Mouse (Mus musculus) embryonic stem cell, embryonic (primary cell): ENCODE measurements at regions not wholly inside any gene's neighbourhood (a gene's known extent, or its start where the extent isn't known, plus 50 kb on each side); places are given as distances from the start of the nearest gene placed in this dataset.

Experiments used
- CTCF ChIA-PET, 4 experiments: fragments of 300-600 bp in 2 of 4; fragments of 350-600 bp in 2 of 4; sonication (Branson Sonifier 250); formaldehyde crosslinking; loops; one replicate each; lab custom pipeline; 2022; ENCODE audit warnings: inconsistent platforms in 2 of 4; lab: Charles Lee
- POLR2A ChIA-PET, 4 experiments: fragments of 300-600 bp in 2 of 4; fragments of 350-600 bp in 2 of 4; sonication (Branson Sonifier 250); formaldehyde crosslinking; loops; one replicate each; lab custom pipeline; 2022; ENCODE audit warnings: antibody characterized with exemption in 4 of 4, inconsistent platforms in 1 of 4; lab: Charles Lee

GRCm38 (mm10) chr9:61682744-61683259, 231.5 kb downstream of the Rplp1 start:
- POLR2A ChIA-PET = interaction anchor here in 1 of 4 experiments (0.5 to 0.7 kb wide), 2 partner anchors 1099 to 1146 kb away, joined by 3 read pairs; no protein-coding TSS in a partner anchor
- CTCF ChIA-PET = no interaction called here

GRCm38 (mm10) chr9:61682316-61682715, 232.0 kb downstream of the Rplp1 start:
- ChIA-PET POLR2A (interaction anchor here in 1 of 4 experiments (0.5 to 0.7 kb wide), 2 partner anchors 1099 to 1146 kb away, joined by 3 read pairs; no protein-coding TSS in a partner anchor), CTCF (interaction anchor here in 2 of 4 experiments (0.6 kb wide), 2 partner anchors 42 to 208 kb away, joined by 3 to 5 read pairs; no protein-coding TSS in a partner anchor)

- ChIA-PET CTCF (interaction anchor here in 2 of 4 experiments (0.5 to 0.6 kb wide), 2 partner anchors 236 to 634 kb away, joined by 3 read pairs; no protein-coding TSS in a partner anchor), POLR2A (interaction anchor here in 2 of 4 experiments (0.6 to 2.4 kb wide), 9 partner anchors 8 to 636 kb away, joined by 3 to 11 read pairs (median 4); no protein-coding TSS in a partner anchor)
These were observed 232.9 kb downstream of the Rplp1 start for GRCm38 (mm10) chr9:61681406-61681805.

GRCm38 (mm10) chr9:61680911-61681311, 233.4 kb downstream of the Rplp1 start:
- ChIA-PET CTCF (interaction anchor here in 3 of 4 experiments (0.5 to 0.7 kb wide), 4 partner anchors 174 to 918 kb away, joined by 3 to 7 read pairs (median 3); no protein-coding TSS in a partner anchor), POLR2A (interaction anchor here in 2 of 4 experiments (0.6 to 2.4 kb wide), 10 partner anchors 9 to 636 kb away, joined by 3 to 11 read pairs (median 4); no protein-coding TSS in a partner anchor)

- ChIA-PET POLR2A (interaction anchor here in 2 of 4 experiments (1.0 to 2.4 kb wide), 4 partner anchors 11 to 26 kb away, joined by 3 to 11 read pairs (median 4); no protein-coding TSS in a partner anchor), CTCF (no interaction called here)
These were observed 234.7 kb downstream of the Rplp1 start for GRCm38 (mm10) chr9:61679686-61680085.

- ChIA-PET CTCF (no interaction called here), POLR2A (interaction anchor here in 2 of 4 experiments (0.9 to 1.6 kb wide), 5 partner anchors 9 to 177 kb away, joined by 3 to 8 read pairs (median 3); no protein-coding TSS in a partner anchor)
These were observed 236.7 kb downstream of the Rplp1 start for GRCm38 (mm10) chr9:61677603-61678002.

GRCm38 (mm10) chr9:61677037-61677436, 237.3 kb downstream of the Rplp1 start:
- ChIA-PET CTCF (interaction anchor here in 1 of 4 experiments (0.7 kb wide), 1 partner anchor 96 kb away, joined by 4 read pairs; no protein-coding TSS in a partner anchor), POLR2A (interaction anchor here in 2 of 4 experiments (0.9 to 1.6 kb wide), 4 partner anchors 8 to 13 kb away, joined by 3 to 8 read pairs (median 6); no protein-coding TSS in a partner anchor)

GRCm38 (mm10) chr9:61675366-61675765, 239.0 kb downstream of the Rplp1 start:
- ChIA-PET POLR2A (interaction anchor here in 1 of 4 experiments (2.0 kb wide), 1 partner anchor 9 kb away, joined by 4 read pairs; no protein-coding TSS in a partner anchor), CTCF (no interaction called here)

- ChIA-PET CTCF (interaction anchor here in 1 of 4 experiments (0.5 kb wide), 1 partner anchor 55 kb away, joined by 3 read pairs; no protein-coding TSS in a partner anchor), POLR2A (no interaction called here)
These were observed 240.7 kb downstream of the Rplp1 start for GRCm38 (mm10) chr9:61673575-61674203.

GRCm38 (mm10) chr9:61670986-61671385, 243.4 kb downstream of the Rplp1 start:
- ChIA-PET POLR2A (interaction anchor here in 1 of 4 experiments (0.7 to 0.9 kb wide), 2 partner anchors 10 to 74 kb away, joined by 3 read pairs; no protein-coding TSS in a partner anchor), CTCF (interaction anchor here in 1 of 4 experiments (0.8 kb wide), 1 partner anchor 24 kb away, joined by 3 read pairs; no protein-coding TSS in a partner anchor)

GRCm38 (mm10) chr9:61669729-61670520, 244.4 kb downstream of the Rplp1 start:
- POLR2A ChIA-PET = interaction anchor here in 3 of 4 experiments (0.6 to 2.8 kb wide), 15 partner anchors 8 to 370 kb away, joined by 3 to 14 read pairs (median 4); no protein-coding TSS in a partner anchor
- CTCF ChIA-PET = interaction anchor here in 3 of 4 experiments (0.5 to 0.8 kb wide), 3 partner anchors 25 to 508 kb away, joined by 3 to 8 read pairs (median 3); no protein-coding TSS in a partner anchor

GRCm38 (mm10) chr9:61668723-61669122, 245.6 kb downstream of the Rplp1 start:
- ChIA-PET CTCF (interaction anchor here in 2 of 4 experiments (0.6 to 1.1 kb wide), 3 partner anchors 68 to 595 kb away, joined by 3 to 6 read pairs (median 3); no protein-coding TSS in a partner anchor), POLR2A (interaction anchor here (0.7 to 3.6 kb wide), 52 partner anchors 8 to 1144 kb away, joined by 3 to 22 read pairs (median 4); partner anchors contain the start of genes Rplp1 (in 1 of the 4) and Tle3 (in 1 of the 4))

- POLR2A ChIA-PET = interaction anchor here (0.5 to 3.6 kb wide), 82 partner anchors 8 to 1762 kb away, joined by 3 to 22 read pairs (median 4); partner anchors contain the start of genes Rplp1 (in 1 of the 4) and Tle3 (in 1 of the 4)
- CTCF ChIA-PET = interaction anchor here in 3 of 4 experiments (0.6 to 1.9 kb wide), 5 partner anchors 45 to 595 kb away, joined by 3 to 6 read pairs (median 4); no protein-coding TSS in a partner anchor
These were observed 246.1 kb downstream of the Rplp1 start for GRCm38 (mm10) chr9:61668157-61668697.

GRCm38 (mm10) chr9:61667453-61668074, 246.8 kb downstream of the Rplp1 start:
- CTCF ChIA-PET = interaction anchor here in 3 of 4 experiments (0.6 to 1.9 kb wide), 6 partner anchors 45 to 264 kb away, joined by 3 to 6 read pairs (median 4); no protein-coding TSS in a partner anchor

GRCm38 (mm10) chr9:61666761-61667332, 247.5 kb downstream of the Rplp1 start:
- POLR2A ChIA-PET = interaction anchor here in 3 of 4 experiments (0.6 to 3.6 kb wide), 43 partner anchors 8 to 1166 kb away, joined by 3 to 22 read pairs (median 4); partner anchors contain the start of genes Glce (in 1 of the 3), Rplp1 (in 1 of the 3) and Tle3 (in 1 of the 3)

More at GRCm38 (mm10) chr9:61667453-61668074, 246.8 kb downstream of the Rplp1 start:
- POLR2A ChIA-PET = interaction anchor here (0.5 to 3.6 kb wide), 75 partner anchors 9 to 1762 kb away, joined by 3 to 22 read pairs (median 4); partner anchors contain the start of genes Glce (in 1 of the 4), Rplp1 (in 1 of the 4) and Tle3 (in 1 of the 4)

GRCm38 (mm10) chr9:61666118-61666517, 248.2 kb downstream of the Rplp1 start:
- POLR2A ChIA-PET = interaction anchor here in 3 of 4 experiments (0.6 to 3.6 kb wide), 7 partner anchors 9 to 1167 kb away, joined by 3 to 22 read pairs (median 4); no protein-coding TSS in a partner anchor
- CTCF ChIA-PET = interaction anchor here in 1 of 4 experiments (1.9 kb wide), 1 partner anchor 43 kb away, joined by 4 read pairs; no protein-coding TSS in a partner anchor

More at GRCm38 (mm10) chr9:61666761-61667332, 247.5 kb downstream of the Rplp1 start:
- CTCF ChIA-PET = interaction anchor here in 2 of 4 experiments (0.9 to 1.9 kb wide), 2 partner anchors 44 to 50 kb away, joined by 3 to 4 read pairs; no protein-coding TSS in a partner anchor
